Mouse (Mus musculus) spleen, adult 12 weeks (tissue): ENCODE data around the gene Il4i1.

Experiments used
- DNase-seq: peaks from one replicate; pipeline ENCODE4 v3.0.0; 2022; ENCODE audit warnings: low spot score

Il4i1 gene

DNA sequence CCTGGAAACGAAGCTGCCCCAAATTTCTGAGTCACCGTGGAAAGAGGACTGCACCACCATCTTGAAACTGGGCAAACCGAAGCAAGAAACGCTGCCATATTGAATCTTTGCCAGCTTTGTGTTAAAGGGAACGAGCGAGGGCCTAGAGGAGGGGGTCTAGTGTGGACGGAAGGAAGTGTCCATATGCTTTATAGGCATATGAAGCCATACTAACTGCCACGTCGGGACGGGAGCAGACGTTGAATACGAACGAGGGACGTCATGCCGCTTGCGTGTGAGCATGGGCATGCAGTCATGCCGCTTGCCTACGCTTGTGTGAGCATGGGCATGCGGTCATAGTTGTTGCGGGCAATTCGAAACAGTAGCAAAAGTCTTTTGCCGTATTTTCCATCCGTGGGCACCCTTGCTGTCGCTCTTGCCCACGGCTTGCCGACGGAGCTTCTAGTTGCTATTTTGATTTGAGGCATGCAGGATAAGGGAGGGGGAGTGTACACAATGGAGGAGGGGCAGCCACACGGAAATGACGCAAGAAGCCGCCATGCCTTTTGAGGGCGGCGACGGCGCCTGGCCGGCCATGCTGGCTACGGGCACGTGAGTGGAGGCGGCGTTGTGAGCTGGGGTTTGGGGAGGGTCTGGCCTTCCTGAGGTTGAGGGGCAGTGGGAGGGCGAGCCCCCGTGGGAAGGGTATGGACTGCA, 33.4 kb downstream of the Il4i1 start:
- peak; percentile 83 for DNase-seq

DNA sequence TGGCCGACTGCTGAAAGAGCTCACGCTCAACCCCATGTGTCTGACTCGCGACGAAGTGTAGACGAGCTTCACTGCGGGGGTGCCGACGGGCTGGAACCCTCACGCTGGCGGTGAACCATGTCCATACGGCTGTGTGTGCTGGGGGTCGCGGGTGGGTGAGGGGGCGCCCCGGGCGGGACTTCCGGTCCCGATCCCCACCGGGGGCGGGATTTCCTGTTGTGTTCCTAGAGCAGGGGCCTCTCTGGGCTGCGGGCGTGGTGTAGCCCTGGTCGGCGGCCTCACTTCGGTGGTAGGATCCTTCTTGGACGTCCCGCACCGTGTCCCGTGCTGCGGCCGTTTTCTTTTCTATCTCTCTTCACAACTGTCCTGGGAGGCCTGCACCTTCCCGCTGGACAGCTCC, 34.0 kb downstream of the Il4i1 start:
- DNase-seq = no peak

DNA sequence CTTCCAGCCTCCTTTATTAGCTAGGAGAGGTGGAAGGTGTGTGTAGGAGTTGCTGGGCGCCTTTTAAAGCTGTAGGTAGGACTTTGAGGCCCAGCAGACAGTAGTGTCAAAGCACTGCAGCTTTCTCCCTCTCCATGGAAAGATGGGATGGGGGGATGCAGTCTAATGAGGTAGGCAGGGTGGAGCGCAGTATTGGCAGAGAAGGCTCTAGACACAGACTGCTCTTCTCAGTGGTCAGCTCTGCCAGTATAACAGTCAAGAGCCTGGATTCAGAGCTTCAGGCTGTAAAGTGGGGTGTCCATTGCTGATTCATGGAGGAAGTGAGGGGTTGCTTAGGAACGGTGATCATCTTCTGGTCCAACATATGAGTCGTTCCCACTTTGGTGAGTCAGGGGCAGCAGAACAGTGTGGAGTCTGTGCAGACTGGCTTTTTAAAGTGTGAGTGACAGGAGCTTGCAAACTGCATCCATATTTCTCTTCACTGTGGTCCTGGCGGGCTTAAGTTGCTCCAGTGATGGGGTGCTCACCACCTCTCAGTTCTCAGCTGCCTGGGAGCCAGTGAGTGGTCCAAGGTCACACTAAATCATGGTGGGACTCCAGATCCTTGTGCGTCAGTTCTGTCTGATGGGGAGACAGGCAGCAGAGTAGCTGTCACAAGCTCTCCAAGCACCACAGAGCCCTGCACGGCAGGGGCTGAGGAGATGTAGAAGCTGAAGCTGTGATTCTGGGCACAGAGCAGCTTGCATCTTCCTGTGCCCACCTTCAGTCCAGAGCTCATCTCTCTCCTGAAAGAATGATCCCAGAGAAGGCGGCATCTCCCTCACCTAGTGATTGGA, 34.8 kb downstream of the Il4i1 start:
- no peak for DNase-seq

DNA sequence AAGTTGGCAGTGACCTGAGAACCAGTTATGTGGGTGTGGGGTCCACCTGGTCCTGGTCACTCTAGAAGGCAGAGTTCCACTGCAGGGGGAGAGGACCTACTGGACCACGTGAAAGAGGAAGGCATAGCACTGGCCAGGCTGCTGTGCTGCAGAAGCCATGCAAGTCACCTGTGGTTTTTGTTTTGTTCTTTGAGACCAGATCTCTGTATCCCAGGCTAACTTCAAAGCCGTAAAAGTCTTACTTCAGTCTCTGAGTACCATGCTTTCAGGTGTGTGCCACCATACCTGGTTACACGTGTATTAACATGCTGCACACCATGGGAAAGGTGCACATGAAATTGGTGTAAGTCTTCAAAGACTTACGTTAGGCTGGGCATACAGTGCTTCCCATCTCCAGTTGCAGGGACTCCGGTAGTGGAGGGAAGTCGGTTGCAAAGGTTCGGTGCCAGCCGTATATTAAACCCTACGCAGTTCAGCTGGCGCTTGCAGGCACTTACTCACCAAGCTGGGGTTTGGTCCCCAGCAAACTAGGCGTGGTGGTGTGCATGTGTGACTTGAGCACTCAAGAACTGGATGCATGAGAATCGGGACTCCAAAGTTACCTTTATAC, 35.5 kb downstream of the Il4i1 start:
- DNase-seq = no peak

DNA sequence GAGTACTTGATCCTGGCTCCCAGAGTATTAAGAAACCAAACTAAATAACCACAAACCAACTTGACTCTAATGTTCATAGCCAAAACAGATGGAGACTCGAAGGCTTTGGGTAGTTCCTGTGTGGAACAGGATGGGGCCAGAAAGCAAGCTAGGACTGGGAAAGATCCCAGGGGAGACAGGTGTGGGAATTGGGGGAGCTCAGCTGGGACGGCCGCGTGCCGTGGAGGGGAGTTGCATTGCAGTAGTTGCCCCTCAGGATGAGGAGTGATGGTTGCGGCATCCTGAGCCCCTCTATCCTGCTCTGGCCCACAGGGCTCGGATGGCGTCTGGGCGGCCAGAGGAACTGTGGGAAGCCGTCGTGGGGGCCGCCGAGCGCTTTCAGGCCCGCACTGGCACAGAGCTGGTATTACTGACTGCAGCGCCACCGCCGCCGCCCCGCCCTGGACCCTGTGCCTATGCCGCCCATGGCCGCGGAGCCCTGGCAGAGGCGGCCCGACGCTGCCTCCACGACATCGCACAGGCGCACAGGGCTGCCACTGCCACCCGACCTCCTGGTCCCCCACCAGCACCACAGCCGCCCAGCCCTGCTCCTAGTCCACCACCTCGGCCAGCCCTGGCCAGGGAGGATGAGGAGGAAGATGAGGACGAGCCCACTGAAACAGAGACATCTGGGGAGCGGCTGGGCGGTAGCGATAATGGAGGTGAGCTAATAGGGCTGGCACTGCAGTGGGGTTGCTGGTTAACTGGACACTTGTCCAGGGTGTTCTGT, 36.3 kb downstream of the Il4i1 start:
- no peak for DNase-seq

DNA sequence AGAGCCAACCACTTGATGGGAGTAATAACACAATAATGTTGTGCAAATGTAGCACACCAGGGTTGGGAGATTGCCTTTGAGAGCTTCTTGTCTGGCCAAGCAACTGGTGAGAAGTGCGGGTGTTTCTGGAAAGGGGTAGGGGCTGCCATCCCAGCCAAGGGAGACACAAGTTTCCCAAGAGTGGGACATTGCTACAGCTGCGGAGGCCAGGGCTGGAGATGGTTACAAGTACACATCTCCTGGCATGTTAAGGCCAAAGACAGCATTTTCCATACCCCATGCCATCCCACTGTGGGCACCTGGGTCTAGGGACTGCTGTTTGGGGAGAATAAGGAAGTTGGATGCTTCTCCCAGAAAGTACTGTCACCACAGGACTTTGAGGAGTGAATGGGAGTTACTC, 36.9 kb downstream of the Il4i1 start:
- DNase-seq = no peak

DNA sequence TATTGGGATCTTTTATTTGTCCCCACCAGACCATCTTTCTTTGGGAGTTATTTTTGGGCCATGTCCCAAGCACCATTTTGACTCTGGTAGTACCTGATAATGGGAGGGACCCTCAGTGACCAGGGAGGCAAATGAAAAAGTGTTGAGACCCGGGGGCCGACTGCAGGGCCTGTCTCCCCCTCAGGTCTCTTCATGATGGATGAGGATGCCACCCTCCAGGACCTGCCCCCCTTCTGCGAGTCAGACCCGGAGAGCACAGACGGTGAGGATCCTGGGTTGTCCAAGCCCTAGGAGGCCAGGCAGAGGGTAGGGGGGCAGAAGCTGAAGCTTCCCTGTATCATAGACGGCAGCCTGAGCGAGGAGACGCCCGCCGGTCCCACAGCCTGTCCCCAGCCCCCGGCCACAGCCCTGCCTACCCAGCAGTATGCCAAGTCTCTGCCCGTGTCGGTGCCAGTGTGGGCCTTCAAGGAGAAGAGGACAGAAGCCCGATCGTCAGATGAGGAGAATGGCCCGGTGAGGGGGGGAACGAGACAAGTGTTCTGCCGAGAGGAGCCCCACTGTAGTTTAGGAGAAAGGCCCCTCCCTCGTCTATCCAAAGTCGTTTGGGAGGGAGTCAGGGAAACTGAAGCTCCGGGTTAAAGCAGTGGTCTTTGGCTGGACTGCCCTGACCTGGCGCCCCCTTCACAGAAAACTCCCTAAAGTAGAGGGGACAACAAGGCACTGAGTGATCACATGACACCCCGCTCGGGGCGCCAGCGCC, 37.6 kb downstream of the Il4i1 start:
- DNase-seq = no peak

DNA sequence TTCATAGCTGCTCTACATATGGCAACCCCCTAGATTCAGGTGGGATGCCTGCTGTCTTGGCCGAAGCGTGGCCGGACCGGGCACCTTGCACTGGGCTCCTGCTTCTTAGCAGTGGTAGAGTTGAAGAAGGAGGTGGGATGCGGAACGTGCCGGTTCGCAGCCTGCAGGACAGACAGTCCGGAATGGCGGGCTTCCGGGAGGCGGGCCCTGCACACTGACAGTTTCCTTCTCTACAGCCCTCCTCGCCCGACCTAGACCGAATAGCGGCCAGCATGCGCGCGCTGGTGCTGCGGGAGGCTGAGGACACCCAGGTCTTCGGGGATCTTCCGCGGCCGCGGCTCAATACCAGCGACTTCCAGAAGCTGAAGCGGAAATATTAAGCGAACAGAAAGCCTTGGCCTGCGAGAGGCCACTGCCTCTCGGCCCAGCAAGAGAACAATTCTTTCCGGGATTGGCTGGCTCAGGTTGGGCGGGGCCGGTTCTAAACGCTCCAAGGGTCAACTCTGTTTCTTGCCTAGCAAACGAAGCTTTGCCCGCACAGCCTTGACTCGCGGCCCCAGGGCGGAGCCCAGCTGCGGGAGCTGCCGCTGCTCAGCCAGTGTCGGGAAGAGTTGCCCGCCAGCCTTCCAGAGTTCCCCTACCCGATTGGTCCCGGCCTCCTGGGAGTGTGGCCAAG, 38.3 kb downstream of the Il4i1 start:
- DNase-seq = peak; percentile 75

DNA sequence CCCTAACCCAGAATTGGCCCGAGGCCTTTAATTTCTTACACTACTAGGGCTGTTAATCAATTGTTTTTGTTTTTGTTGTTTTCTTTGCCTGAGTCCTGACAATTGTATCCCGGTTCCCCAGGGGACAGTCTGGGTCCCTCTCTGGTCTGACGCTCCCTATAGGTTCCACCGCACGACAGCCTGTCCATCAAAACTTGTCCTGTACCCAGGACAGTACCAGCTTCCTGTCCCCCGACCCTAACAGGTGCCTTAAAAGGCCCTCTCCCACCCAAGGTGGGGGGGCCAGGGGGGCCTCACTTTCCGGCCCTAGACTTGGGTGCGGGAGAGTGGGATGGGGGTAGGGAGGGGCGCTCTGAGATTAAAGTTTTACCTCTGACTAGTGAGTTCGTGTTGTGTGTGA, 38.8 kb downstream of the Il4i1 start:
- DNase-seq = no peak

DNA sequence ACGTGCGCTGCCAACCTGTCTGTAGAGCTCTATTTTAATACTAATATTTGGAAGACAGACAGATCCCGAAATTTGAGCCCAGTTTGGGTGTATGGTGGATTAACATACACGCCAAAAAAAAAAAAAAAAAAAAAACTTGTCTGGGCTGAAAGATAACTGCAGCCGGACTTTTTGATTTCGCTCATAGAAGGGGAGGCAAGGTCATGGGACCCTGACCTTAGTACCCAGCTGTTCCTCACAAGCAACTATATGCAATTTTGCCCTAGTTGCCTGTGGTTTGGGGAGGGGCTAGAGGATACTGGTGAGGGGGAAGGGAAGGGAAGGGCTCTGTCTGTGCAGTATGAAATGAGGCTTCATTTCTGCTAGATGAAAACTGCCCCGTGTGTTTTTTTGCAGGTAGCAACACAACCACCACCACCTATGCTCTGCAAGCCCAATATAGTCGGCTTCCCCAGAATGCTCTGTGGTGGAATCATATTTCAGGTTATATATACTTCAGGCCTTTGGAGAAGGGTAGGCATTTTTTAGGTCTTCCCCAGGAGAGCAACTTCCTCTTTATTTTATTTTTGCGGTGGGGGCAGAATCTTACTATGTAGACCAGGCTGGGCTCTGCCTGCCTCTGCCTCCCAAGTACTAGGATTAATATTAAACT, 40.2 kb downstream of the Il4i1 start:
- DNase-seq = no peak

DNA sequence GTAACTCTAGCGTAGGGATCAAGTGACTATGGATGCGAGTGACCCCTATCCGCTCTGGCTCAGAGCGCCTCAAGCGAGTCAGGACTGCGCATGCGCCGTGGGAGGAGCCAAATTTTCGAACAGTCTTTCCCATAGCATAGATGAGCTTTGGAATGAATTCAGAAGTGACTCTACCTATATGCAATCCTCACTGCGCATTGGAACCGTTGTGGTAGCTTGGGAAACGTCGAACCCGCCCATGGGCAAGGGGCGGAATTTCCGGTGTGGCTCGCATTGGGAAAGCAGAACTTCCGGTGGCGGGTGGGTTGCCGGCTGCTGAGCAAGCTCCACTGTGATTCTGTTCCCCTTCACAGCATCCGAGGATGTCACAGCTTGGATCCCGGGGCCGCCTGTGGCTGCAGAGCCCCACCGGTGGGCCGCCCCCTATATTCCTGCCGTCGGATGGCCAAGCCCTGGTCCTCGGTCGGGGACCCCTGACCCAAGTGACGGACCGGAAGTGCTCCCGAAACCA, 40.9 kb downstream of the Il4i1 start, which contains the start of gene Pnkp:
Gene Pnkp, plus strand, starts transcription at position 98 of the 511 bp plus-strand sequence.
- DNase-seq = peak; percentile 79

DNA sequence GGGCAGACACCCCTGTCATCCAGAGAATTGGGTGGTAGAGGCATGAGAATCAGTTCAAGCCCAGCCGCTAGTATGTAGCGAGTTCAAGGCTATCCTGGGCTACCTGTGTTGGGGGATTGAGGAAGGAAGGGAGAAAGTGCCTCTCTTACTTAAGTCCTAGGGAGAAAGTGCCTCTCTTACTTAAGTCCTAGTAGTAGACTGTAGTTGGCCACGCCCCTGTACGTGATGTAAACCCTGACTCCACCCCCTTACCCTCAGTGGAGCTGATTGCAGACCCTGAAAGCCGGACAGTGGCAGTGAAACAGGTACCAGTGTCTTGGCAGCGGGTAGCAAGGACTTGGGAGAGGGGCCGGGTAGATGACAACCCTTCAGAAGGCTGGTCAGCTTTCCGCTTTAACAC, 41.7 kb downstream of the Il4i1 start:
- peak; percentile 57 for DNase-seq

DNA sequence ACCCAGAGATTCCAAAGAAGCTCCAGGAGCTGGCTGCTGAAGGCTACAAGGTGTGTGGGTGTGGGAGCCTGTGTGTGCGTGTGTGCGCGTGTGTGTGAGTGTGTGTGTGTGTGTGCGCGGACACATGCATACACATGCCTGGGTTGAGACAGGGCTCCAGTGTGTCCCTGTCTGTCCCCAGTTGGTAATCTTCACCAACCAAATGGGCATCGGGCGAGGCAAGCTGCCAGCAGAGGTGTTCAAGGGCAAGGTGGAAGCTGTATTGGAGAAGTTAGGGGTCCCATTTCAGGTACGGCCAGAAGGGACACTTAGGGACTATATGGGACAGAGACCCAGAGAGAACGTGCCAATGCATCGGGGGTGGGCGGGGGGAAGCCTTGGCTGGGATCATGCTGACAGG, 43.7 kb downstream of the Il4i1 start:
- no peak for DNase-seq

DNA sequence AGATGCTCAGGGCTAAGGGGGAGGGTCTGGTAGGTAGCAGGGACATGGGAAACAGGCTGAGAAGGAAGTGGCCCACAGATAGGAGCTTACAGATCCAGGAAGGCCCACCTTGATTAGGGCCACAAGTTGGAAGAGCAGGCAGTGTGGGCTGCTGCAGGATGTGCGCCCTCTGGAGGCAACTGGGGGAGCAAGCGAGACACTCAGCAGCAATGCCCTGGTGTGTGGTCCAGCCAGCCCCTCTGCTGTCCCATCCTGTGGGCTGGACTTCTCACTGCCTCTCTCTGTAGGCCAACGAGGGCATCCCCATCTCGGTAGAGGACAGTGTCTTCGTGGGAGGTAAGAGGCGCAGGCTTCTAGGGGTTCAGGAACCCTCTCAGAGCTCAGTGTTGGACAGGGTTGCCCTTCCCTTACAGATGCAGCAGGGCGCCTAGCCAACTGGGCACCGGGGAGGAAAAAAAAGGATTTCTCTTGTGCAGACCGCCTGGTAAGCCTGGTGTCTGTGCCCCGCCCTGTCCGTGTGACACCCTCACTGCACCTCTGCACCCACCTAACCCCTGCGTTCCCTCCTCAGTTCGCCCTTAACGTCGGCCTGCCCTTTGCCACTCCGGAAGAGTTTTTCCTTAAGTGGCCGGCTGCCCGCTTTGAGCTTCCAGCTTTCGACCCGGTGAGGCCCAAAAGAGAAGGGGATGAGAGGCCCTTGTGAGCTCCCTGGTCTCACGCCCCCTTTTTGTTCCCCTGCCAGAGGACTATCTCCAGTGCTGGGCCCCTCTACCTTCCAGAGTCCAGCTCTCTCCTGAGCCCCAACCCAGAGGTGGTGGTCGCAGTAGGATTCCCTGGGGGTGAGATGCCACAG, 44.6 kb downstream of the Il4i1 start:
- peak; percentile 51 for DNase-seq

DNA sequence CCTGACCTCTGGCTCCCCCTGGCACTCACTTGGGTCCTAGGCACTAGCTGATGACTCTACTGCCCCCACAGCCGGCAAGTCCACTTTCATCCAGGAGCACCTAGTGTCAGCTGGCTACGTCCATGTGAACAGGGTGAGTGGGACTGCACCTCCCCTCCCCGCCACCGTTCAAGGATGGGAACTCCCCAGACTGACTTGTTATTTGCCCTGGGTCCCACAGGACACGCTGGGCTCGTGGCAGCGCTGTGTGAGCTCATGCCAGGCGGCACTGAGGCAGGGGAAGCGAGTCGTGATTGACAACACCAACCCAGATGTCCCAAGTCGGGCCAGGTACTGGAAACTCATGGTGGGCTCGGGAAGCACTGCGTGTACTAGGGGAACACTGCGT, 45.2 kb downstream of the Il4i1 start:
- no peak for DNase-seq

DNA sequence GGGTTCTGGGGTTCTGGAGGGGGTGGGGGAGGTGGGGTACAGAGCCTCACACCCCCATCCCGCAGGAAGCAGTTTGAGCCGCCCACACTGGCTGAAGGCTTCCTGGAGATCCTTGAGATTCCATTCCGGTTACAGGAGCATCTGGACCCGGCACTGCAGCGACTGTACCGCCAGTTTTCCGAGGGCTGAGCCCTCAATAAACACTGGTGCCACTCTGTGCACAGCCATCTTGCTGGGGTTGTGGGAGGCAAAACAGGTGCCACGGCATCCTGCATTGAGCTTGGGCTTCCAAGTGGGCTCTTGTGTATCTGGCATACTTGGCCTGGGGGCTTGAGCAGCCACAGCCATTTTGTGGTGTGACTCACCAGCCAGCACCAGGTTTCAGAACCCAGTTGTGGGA, 46.2 kb downstream of the Il4i1 start:
- no peak for DNase-seq

DNA sequence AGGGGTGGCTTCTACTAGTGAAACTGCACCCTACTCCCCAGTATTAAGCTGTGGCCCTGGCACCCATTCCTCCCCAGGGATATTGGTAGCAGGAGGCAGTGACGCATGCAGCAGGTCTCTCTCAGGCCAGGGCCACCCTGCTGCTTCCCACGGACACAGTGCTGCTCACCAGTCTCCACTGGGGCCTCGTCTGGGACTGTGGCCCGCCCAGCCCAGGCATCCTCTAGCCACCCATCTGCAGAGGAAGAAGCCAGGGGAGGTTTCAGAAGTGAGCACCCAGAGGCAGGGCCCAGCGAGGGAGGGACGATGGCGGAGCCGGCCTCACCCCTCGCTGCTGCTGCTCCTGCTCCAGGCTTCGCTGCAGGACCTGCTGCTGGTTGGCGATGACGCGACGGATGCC, 47.0 kb downstream of the Il4i1 start:
- DNase-seq = no peak

DNA sequence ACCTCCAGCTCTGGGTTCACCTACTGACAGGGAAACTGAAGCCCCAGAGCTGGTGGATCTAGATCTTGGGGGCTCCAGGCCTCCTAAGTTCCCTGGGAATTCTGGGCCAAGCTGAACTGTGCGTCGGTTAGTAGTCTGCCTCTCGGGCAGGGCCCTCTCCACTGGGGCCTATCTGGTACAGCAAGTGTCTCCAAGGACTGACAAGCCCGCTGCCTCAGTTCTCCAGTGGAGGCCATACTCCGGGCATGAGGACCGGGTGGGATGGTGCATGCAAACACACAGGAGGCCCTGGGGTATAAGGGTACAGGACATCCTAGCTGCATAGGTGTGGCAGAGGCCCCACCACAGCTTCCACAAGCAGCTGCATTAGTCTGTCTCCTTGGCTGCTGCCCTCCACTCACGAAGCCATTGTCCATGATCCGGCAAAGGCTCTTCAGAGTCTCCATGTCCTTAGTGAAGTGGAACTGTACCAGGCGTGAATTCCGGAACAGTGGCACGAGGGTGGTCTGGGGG, 47.9 kb downstream of the Il4i1 start:
- no peak for DNase-seq
